Mouse (Mus musculus) lung, postnatal 0 days (tissue): ENCODE results near the gene Srp54a. TPM values are rescaled to one million over a fixed set of nuclear protein-coding genes. Genes with fewer than 3 reads are reported as not detected.
"Not testable (repeated sequence)": the region's sequence is repeated elsewhere in the genome, so short reads cannot be mapped to it uniquely, and the experiment has no call there.

Source experiments
- ATAC-seq: fragments of 200-750 bp; cut with Nextera tagmentation; 2 replicates; pipeline ENCODE4 v1.8.0; 2017; ENCODE audit warnings: moderate library complexity
- DNase-seq: peaks from one replicate; pipeline ENCODE4 v3.0.0-alpha.2; 2016; ENCODE audit warnings: low spot score
- H3K27ac ChIP-seq: fragments of 300-500 bp; sonication (generic); 2 replicates; pipeline ENCODE4 v1.5.1; 2014; ENCODE audit warnings: antibody characterized with exemption, mild to moderate bottlenecking, low read length, mixed read lengths
- H3K27me3 ChIP-seq: fragments of 300-500 bp; sonication (generic); replicated peaks from 2 replicates; pipeline ENCODE4 v1.6.1; 2014; ENCODE audit warnings: low read length, mixed read lengths; ENCODE audit not compliant: insufficient read depth
- H3K36me3 ChIP-seq: fragments of 300-500 bp; sonication (generic); 2 replicates; pipeline ENCODE4 v1.6.1; 2014; ENCODE audit warnings: low read length, mixed read lengths; ENCODE audit not compliant: insufficient read depth
- H3K4me1 ChIP-seq: fragments of 300-500 bp; sonication (generic); 2 replicates; pipeline ENCODE4 v1.6.1; 2014; ENCODE audit warnings: antibody characterized with exemption, low read depth, low read length, mixed read lengths; ENCODE audit not compliant: insufficient read depth
- H3K4me2 ChIP-seq: fragments of 300-500 bp; sonication (generic); replicated peaks from 2 replicates; pipeline ENCODE4 v1.6.1; 2014; ENCODE audit warnings: low read depth, mild to moderate bottlenecking, low read length, moderate library complexity, mixed read lengths
- H3K4me3 ChIP-seq: fragments of 300-500 bp; sonication (generic); 2 replicates; pipeline ENCODE4 v1.5.1; 2014; ENCODE audit warnings: low read depth, low read length
- H3K9ac ChIP-seq: fragments of 300-500 bp; sonication (generic); replicated peaks from 2 replicates; pipeline ENCODE4 v1.6.1; 2014; ENCODE audit warnings: low read depth, mild to moderate bottlenecking
- H3K9me3 ChIP-seq: fragments of 300-500 bp; sonication (generic); 2 replicates; pipeline ENCODE4 v1.6.1; 2016; ENCODE audit warnings: low read length, mixed read lengths
- WGBS: fragments of 180-500 bp; shearing (Covaris S2); extraction: QIAGEN DNeasy Blood & Tissue Kit; methylation state at CpG from one replicate; pipeline ENCODE4 v1.1.7; 2014; 5-methylcytosine and 5-hydroxymethylcytosine counted together
- polyA plus RNA-seq: library from polyadenylated mRNA; unstranded; fragments of >200 nt; fragmentation: Nextera tagmentation; extraction: Ambion mirVana; gene quantifications from 2 replicates; pipeline ENCODE4 v1.2.1, GENCODE M21; 2015

Srp54a gene
- polyA plus RNA-seq, 1 experiment from 2014 or later = 124 TPM

DNA sequence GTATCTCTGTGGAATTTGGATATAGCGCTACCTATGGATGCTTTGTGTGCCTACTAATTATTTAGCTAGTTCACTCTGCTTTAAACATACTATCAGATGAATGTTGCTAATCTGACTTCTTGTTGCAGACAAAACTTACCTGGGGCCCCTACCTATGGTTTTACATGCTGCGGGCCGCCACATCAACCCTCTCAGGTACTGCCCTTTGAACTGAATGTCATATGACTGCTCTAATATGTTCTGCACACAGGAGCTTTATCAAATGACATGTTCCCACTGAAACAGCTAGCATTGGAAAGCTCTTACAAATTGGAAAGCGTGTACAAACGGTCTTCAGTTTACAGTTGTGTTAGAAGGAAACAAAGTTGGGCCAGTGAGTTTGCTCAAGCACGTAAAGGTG, 55.5 kb downstream of the Srp54a start:
- H3K4me1 ChIP-seq, H3K4me2 ChIP-seq, H3K27me3 ChIP-seq, H3K36me3 ChIP-seq, H3K9ac ChIP-seq, H3K9me3 ChIP-seq, DNase-seq, H3K4me3 ChIP-seq, H3K27ac ChIP-seq, ATAC-seq: not testable (repeated sequence)
- WGBS = no CpG with 5 or more reads among the region's 6 CpGs

DNA sequence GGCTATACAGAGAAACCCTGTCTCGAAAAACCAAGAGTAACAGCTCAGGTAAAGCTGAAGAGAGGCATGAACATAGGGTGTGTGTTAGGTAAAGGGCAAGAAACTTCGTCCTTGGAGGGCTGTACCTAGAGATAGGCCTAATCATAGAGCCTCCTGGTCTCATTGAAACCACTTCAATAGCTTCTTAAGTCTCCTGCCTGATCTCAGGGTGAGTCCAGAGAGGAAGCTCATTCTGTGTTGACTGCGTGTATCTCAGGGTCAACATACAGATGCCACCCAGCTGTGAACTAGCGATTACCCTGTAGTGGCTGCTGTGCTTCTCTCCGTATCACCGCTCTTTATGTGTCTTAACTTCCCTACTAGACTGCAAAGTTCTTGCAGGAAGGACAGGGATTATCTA, 57.8 kb downstream of the Srp54a start:
- DNase-seq, H3K27me3 ChIP-seq, ATAC-seq, H3K9ac ChIP-seq, H3K27ac ChIP-seq, H3K36me3 ChIP-seq, H3K4me2 ChIP-seq, H3K4me1 ChIP-seq, H3K9me3 ChIP-seq, H3K4me3 ChIP-seq: not testable (repeated sequence)
- no CpG with 5 or more reads among the region's 6 CpGs for WGBS

DNA sequence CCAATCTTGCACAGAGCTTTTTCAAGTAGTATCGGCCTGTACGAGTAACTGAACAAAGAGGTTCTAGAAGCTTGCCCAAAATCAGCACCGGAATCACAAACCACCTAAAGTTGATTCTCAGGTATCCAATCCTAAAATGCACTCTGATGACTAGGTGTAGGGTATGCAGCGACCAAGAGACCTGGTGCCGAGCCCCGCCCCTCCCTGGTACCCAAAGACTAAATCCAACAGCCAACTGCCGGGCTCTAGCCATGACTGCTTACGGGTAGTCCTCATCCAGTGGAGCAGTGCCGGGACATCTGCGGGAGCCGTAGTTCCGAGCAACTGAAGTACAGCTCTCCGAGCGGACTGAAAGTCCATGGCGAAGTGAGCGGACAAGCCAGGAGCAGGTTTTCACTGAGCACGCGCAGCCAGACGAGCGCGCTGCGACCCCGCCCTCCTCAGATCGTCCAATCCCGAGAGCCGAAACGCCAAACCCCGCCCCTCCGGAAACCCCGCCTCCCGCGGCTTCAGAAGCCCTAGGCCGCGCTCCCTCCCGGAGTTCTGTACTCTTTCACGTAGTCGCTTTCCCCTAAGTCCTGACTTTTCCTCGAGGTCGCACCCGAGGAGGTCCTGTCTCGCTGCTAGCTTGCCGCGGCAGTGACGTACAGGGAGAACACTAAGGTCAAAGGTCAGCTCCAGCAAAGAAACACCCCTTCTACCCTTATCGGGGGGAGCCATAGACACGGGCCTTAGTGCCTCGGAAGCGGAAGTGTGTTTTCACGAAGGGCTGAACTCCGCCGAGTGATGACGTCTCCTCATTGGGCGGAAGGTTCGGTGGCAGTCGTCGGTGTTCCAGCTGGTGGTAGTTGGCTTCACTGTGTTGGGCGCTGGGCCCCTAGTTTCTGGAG, 74.7 kb downstream of the Srp54a start, which contains the start of gene Srp54b:
TSS of gene Srp54b (plus strand) at position 546 of the 890 bp plus-strand sequence.
- WGBS = no CpG with 5 or more reads among the region's 57 CpGs
- ATAC-seq = peak; percentile 98

DNA sequence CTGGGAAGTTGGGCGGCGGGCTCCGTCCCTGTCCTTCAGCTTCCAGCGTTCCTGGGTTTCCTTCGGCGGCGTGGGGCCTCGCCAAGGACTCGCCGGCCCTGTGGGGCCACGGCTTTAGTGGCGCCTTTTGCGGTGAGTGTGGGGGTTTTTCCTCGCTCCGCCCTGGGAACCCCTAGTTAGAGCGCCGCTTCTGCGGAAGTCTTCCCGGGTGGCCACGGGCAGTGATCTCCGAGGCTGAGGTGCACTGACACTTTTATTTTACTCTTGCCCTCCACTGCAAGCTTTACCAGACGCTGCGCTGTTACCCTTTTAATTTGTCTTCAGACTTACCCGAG, 75.4 kb downstream of the Srp54a start:
- H3K4me1 ChIP-seq, H3K9ac ChIP-seq, DNase-seq, H3K27me3 ChIP-seq, H3K36me3 ChIP-seq, H3K27ac ChIP-seq, H3K9me3 ChIP-seq, H3K4me3 ChIP-seq, H3K4me2 ChIP-seq: not testable (repeated sequence)
- peak; percentile 43 for ATAC-seq
- under 1% methylated on average over 8 of the region's 24 CpGs for WGBS

More for the DNA sequence above, 74.7 kb downstream of the Srp54a start, which contains the start of gene Srp54b:
- H3K9me3 ChIP-seq, H3K36me3 ChIP-seq, H3K9ac ChIP-seq, DNase-seq, H3K27me3 ChIP-seq, H3K4me1 ChIP-seq, H3K27ac ChIP-seq, H3K4me3 ChIP-seq, H3K4me2 ChIP-seq: not testable (repeated sequence)

Other genes with a start within 250 kb of the Srp54a start
- 122 and 129 TPM in 2 replicates for gene Cfl2, start 217.4 kb upstream of the Srp54a start, polyA plus RNA-seq
- gene Gm20403, start 93.7 kb upstream of the Srp54a start, polyA plus RNA-seq = not detected in 2 replicates
- 17.5 and 20.7 TPM in 2 replicates for gene Baz1a, start 65.9 kb upstream of the Srp54a start, polyA plus RNA-seq
- gene 2700097O09Rik, start 152 bp upstream of the Srp54a start, polyA plus RNA-seq = 14.4 and 14.6 TPM in 2 replicates
- 53.0 and 56.1 TPM in 2 replicates for gene Fam177a, start 44.2 kb downstream of the Srp54a start, polyA plus RNA-seq
- 41.1 and 47.5 TPM in 2 replicates for gene Srp54b, start 74.8 kb downstream of the Srp54a start, polyA plus RNA-seq
- not detected in 2 replicates for gene 1700047I17Rik2, start 119.3 kb downstream of the Srp54a start, polyA plus RNA-seq
- 52.8 and 57.9 TPM in 2 replicates for gene Srp54c, start 149.9 kb downstream of the Srp54a start, polyA plus RNA-seq
- gene 1110008L16Rik, start 219.3 kb downstream of the Srp54a start, polyA plus RNA-seq = 8.1 and 9.2 TPM in 2 replicates
- 7.6 and 8.2 TPM in 2 replicates for gene Ppp2r3c, start 222.7 kb downstream of the Srp54a start, polyA plus RNA-seq